Mouse (Mus musculus): ENCODE results near the gene Rab15.

The Rab15 gene

DNA sequence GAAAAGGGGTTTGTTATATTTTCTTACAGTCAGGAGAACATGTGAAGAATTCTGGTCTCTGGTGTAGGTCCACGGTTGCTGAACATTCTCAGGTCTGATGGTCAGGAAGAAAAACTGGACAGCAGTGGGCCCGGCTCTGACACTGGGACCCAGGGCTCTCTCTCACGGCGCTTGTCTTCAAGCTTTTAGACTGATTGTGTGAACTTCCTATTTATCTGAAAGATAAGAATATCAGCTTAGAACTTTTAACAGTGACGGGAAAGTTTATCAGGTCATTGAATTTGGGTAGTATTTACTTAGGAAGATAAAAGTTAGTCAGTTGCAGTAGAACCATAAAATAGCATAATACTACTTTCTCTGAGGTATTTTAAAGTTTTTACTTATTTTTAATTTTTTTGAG is 45.8 kb downstream of the Rab15 start:
- no peak for DNase-seq

GRCm38 (mm10) chr12:76775132-76775531 is 47.6 kb downstream of the Rab15 start:
- DNase-seq, result no peak

- DNase-seq, result no peak
Measured at GRCm38 (mm10) chr12:76774652-76775051, 48.1 kb downstream of the Rab15 start.

GRCm38 (mm10) chr12:76771540-76771939 is 51.2 kb downstream of the Rab15 start:
- no peak for DNase-seq

DNA sequence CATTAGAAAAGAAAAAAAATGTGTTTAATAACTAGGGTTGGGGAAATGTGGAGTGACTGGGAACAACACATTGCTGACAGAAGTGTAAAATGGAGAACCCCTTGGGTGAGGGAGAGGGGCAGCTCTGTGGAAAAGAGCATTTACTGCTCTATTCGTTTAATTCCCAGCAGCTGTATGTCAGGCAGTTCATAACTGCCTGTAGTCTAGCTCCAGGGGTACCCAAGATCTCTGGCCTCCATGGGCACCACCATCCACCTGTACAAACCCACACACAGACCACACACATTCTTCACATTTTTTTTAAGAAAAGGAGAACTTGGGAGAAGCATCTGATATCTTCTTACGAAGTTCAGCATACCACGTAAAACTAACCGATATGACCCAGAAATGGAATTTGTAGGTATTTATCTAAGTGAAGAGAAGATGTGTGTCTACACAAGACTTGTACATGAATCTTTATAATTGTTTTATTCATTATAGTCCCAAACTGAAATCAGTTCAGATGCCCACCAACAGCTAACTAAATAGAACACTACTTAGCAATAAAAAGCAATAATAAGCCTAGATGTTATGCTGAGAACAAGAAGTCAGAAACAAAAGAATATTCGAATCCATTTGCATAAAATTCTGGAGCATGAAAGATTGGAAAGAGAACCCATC is 51.7 kb downstream of the Rab15 start:
- no peak for DNase-seq

DNA sequence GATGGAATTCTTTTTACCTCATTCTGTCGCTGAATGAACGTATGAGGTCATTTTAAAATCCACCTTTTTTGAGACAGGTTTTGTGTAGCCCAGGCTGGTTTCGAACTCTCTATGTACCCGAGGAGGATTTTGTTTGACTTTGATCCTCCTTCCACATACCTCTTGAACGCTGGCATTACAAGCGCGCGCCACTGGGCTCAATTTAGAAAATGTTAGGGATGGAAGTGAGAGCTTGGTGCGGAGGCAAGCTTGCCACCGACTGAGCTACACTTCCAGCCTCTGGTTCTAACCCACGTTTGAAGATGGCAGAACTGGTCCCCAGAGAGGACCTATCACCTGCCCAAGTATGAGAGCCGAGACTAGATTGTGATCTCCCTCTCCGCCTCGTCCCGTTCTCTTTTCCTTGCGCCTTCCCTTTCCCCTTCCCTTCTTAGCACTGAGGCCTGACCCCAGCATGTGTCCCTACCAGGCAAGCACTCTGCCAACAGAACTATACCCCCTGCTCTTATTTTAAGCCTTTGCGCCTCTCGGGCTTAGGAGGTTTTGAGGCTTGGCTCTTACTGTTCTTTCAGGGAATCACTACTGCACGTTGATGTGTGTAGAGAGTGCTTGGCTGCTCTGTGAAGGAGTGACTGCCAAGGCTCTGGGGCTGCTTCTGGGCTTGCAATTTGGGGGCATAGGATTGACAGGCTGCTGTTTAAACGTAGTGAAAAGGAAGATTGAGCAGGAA is 56.6 kb downstream of the Rab15 start:
- DNase-seq, result peak; percentile 34

DNA sequence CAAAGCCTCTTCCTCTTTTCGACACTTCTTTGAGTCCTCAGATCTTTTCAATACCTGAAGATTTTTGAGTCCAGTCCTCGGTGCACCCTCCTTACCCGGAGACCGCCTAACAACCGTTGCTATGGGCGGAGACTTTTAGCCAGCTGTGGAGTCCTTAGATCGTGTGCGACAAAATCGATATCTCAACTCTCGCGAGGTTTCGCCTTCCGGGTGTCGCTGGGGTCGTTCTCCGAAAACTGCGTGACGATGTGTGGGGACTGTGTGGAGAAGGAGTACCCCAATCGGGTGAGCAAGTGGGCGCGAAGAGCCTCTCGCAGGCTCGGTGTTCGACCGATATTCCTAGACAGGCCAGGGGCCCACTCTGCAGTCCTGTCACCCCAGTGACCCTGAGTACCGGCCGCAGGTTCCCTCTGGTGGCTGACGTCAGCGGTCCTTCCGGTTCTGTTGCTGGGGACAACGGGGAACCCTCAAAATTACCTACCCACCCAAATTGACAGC is 57.3 kb downstream of the Rab15 start, which contains the start of the genes Churc1 and Fntb:
Gene Churc1, plus strand, starts transcription at position 185 of the 498 bp plus-strand sequence.
Gene Fntb, plus strand, starts transcription at position 236 of the 498 bp plus-strand sequence.
- peak; percentile 91 for DNase-seq

DNA sequence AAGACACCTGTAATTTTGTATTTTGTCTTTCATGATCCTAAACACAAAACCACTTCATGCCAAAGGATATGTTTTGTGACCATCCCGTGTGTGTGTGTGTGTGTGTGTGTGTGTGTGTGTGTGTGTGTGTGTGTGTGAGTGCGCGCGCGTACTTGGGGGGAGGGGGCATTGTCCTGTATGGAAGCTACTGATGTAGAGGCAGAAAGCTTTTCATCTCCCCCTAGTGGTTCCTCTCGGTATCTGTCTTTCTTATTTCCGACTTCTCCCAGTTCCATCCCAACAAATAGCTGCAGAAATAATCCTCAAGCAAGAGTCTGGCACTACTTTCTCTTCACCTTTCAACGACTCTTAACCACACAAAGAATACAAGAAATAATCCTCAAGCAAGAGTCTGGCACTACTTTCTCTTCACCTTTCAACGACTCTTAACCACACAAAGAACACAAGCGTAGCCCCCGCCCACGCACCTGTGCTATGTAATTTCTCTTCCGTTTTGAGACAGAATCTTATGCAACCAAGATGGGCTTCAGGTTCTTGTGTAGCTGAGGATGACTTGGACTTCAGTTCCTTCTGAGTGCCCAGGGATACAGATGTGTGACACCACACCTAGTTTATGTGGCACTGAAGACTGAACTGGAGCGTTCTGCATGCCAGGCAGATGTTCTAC is 69.9 kb downstream of the Rab15 start:
- peak; percentile 65 for DNase-seq

DNA sequence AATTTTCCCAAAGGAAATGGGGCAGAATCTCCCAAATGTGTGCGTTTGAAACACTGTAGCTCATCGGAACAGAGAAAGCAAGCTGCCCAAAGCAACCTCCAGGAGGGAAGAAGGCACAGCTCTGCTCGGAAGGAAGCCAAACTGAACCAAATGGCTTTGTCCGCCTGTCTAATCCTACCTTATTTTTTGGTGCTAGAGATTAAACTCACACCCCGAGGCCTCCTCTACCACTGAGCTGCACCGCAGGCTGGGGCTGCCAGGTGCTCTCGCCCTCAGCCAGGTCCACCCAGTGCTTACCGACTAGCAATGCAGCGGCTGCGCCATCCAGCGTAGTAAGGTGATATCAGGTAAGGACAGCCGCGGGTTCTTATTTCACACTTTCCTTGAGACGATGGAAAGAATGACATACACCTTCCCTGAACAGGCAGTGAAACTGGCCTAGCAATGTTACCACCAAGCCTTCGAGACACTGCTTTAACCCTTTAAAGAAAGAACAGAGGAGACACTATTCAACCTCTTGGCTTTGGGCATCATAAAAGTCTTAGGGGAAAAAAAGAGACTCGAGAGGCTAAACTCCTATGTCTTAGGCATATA is 71.7 kb downstream of the Rab15 start:
- no peak for DNase-seq
